10 mouse cellular contexts compared by ENCODE assay signal in genomic region chr16:30795501-30795904, GRCm38 (mm10).
DNase-seq lines count a peak whose midpoint lies in the region; ATAC-seq and TF ChIP-seq lines count a peak whose summit lies in the region.
"Had no signal": no experiment of that assay in that cellular context is flagged by ENCODE, and none has a peak within 500 bp of the region (broad histone marks: within the 10 kb centered on the region; RNA-seq: fewer than 3 reads in every experiment).

No protein-coding gene starts in this region.

- peaks cover 8% of the 10 kb centered on the region; the same call in 1 of the 2 replicates for H3K4me1 ChIP-seq in lung, postnatal 0 days (ENCODE audit: insufficient read depth, low read depth, low read length)
- H3K4me1 ChIP-seq in heart, embryonic 14.5 days (ENCODE audit: control insufficient read depth in 2 of 2, insufficient read depth in 2 of 2, low read length in 2 of 2), result peaks cover 52 to 64% of the 10 kb centered on the region in 2 experiments
- peaks cover 5% of the 10 kb centered on the region for H3K4me1 ChIP-seq in stomach, postnatal 0 days (replicated peaks; ENCODE audit: control insufficient read depth, insufficient read depth)

- TF ChIP-seq CTCF in lung, postnatal 0 days (IDR thresholded peaks at IDR 0.05), result no peak
- no peak for TF ChIP-seq CTCF in stomach, postnatal 0 days (IDR thresholded peaks at IDR 0.05; ENCODE audit: low read depth)

- ATAC-seq in lung, postnatal 0 days, result peak; percentile 79
- ATAC-seq in heart, embryonic 14.5 days (ENCODE audit: insufficient number of reproducible peaks, insufficient read depth, low FRiP score, low read depth), result peak; percentile 71
- peak; percentile 52 for ATAC-seq in stomach, postnatal 0 days (ENCODE audit: low FRiP score, low TSS enrichment)

- 47% methylated on average over 5 of the region's 5 CpGs for WGBS in lung, postnatal 0 days
- 38% methylated on average over 5 of the region's 5 CpGs for WGBS in heart, embryonic 14.5 days
- WGBS in stomach, postnatal 0 days, result 47% methylated on average over 5 of the region's 5 CpGs

- H3K27me3 ChIP-seq in lung, postnatal 0 days (replicated peaks; ENCODE audit: insufficient read depth, low read length), result no peaks in the 10 kb centered on the region
- no peaks in the 10 kb centered on the region for H3K27me3 ChIP-seq in heart, embryonic 14.5 days (ENCODE audit: control insufficient read depth, insufficient read depth, low read length)
- no peaks in the 10 kb centered on the region for H3K27me3 ChIP-seq in stomach, postnatal 0 days (ENCODE audit: control insufficient read depth, insufficient read depth, low read length)
- H3K27me3 ChIP-seq: forebrain, embryonic 12.5 days; midbrain, embryonic 12.5 days had no signal

- TF ChIP-seq EP300 in lung, postnatal 0 days (IDR thresholded peaks at IDR 0.05), result peak; percentile 91
- TF ChIP-seq EP300 in stomach, postnatal 0 days (optimal IDR thresholded peaks at IDR 0.05), result no peak

- H3K4me2 ChIP-seq in lung, postnatal 0 days (replicated peaks; ENCODE audit: low read depth, low read length), result no peak overlapping the region
- H3K4me2 ChIP-seq in heart, embryonic 14.5 days (ENCODE audit: low read length), result no peak overlapping the region
- H3K4me2 ChIP-seq in stomach, postnatal 0 days (replicated peaks; ENCODE audit: low read depth), result no peak overlapping the region
- H3K4me2 ChIP-seq: forebrain, embryonic 12.5 days; midbrain, embryonic 12.5 days had no signal

- no peak overlapping the region for H3K9ac ChIP-seq in lung, postnatal 0 days (replicated peaks; ENCODE audit: low read depth)
- H3K9ac ChIP-seq in heart, embryonic 14.5 days (ENCODE audit: low read length), result no peak overlapping the region
- H3K9ac ChIP-seq in stomach, postnatal 0 days (ENCODE audit: low read length), result no peak overlapping the region
- H3K9ac ChIP-seq: forebrain, embryonic 12.5 days; midbrain, embryonic 12.5 days had no signal

- no peak overlapping the region for H3K27ac ChIP-seq in lung, postnatal 0 days (ENCODE audit: low read length)
- peak overlapping the region; percentile 43 to 50 for H3K27ac ChIP-seq in heart, embryonic 14.5 days (replicated peaks in 1 of 2; ENCODE audit: control insufficient read depth in 1 of 2, insufficient read depth in 1 of 2, low read depth in 2 of 2, low read length in 2 of 2)
- H3K27ac ChIP-seq in stomach, postnatal 0 days (replicated peaks), result no peak overlapping the region
- H3K27ac ChIP-seq: forebrain, embryonic 12.5 days; midbrain, embryonic 12.5 days had no signal

- peak; percentile 82 for DNase-seq in lung, postnatal 0 days (ENCODE audit: low spot score)
- DNase-seq in lung, postnatal 25 days (ENCODE audit: low spot score), result no peak
- DNase-seq in kidney, postnatal 10 days, result peak; percentile 63
- DNase-seq in stomach, postnatal 0 days (ENCODE audit: low spot score), result no peak
- DNase-seq in layer of hippocampus, adult 9-11 months, result no peak
- no peak for DNase-seq in yolk sac, embryonic 10.5 days (ENCODE audit: low spot score)
- no peak for DNase-seq in c-Kit-positive CD71-positive TER-119-positive erythroid progenitor cells, embryonic 14.5 days (ENCODE audit: low spot score)

- no peaks in the 10 kb centered on the region for H3K9me3 ChIP-seq in lung, postnatal 0 days (ENCODE audit: low read length)
- no peaks in the 10 kb centered on the region for H3K9me3 ChIP-seq in heart, embryonic 14.5 days (ENCODE audit: control insufficient read depth, low read length)
- H3K9me3 ChIP-seq in stomach, postnatal 0 days (ENCODE audit: control insufficient read depth, low read length), result no peaks in the 10 kb centered on the region
- H3K9me3 ChIP-seq: forebrain, embryonic 12.5 days; midbrain, embryonic 12.5 days had no signal

- no peaks in the 10 kb centered on the region for H3K36me3 ChIP-seq in lung, postnatal 0 days (ENCODE audit: insufficient read depth, low read length)
- H3K36me3 ChIP-seq in heart, embryonic 14.5 days (ENCODE audit: control insufficient read depth, insufficient read depth, low read length), result no peaks in the 10 kb centered on the region
- no peaks in the 10 kb centered on the region for H3K36me3 ChIP-seq in stomach, postnatal 0 days (ENCODE audit: control insufficient read depth, insufficient read depth, low read length)
- H3K36me3 ChIP-seq: forebrain, embryonic 12.5 days; midbrain, embryonic 12.5 days had no signal

- no peak overlapping the region for H3K4me3 ChIP-seq in lung, postnatal 0 days (ENCODE audit: low read depth, low read length)
- H3K4me3 ChIP-seq in heart, embryonic 14.5 days (ENCODE audit: control insufficient read depth in 1 of 2, insufficient read depth in 1 of 2, low read depth in 1 of 2, low read length in 2 of 2), result no peak overlapping the region
- no peak overlapping the region for H3K4me3 ChIP-seq in stomach, postnatal 0 days (ENCODE audit: low read depth, low read length)
- H3K4me3 ChIP-seq: forebrain, embryonic 12.5 days; midbrain, embryonic 12.5 days had no signal

Comparison
In these comparisons a context has a peak if more than half of its experiments do, and no peak if none do; other contexts are left out.
1. DNase-seq: peak in lung, postnatal 0 days (single experiment) and kidney, postnatal 10 days (single experiment); none in lung, postnatal 25 days (single experiment), stomach, postnatal 0 days (single experiment), layer of hippocampus, adult 9-11 months (single experiment), yolk sac, embryonic 10.5 days (single experiment) and c-Kit-positive CD71-positive TER-119-positive erythroid progenitor cells, embryonic 14.5 days (single experiment).
2. H3K27ac ChIP-seq: peak in heart, embryonic 14.5 days (2 of 2); none in lung, postnatal 0 days (single experiment) and stomach, postnatal 0 days (single experiment).
3. Peak in every context shown above with its lines, with median percentiles within 50 percentile points of each other: ATAC-seq.